Mouse (Mus musculus) bone marrow, adult 2 months (tissue): ENCODE measurements around the gene Rnd1. TPM values are rescaled to one million over a fixed set of nuclear protein-coding genes. Genes with fewer than 3 reads are reported as not detected.

Experiments
- H3K27ac ChIP-seq: fragments of 200-500 bp; 2 replicates; pipeline ENCODE4 v1.5.1; 2012; ENCODE audit warnings: low read depth, mild to moderate bottlenecking, control low read depth, inconsistent platforms, low read length; ENCODE audit not compliant: control insufficient read depth, poor library complexity, insufficient read depth
- H3K4me1 ChIP-seq: fragments of 200-500 bp; 2 replicates; pipeline ENCODE4 v1.6.1; 2011; ENCODE audit warnings: low read length; ENCODE audit not compliant: control insufficient read depth, insufficient read depth
- H3K4me3 ChIP-seq: fragments of 200-500 bp; replicated peaks from 2 replicates; pipeline ENCODE3; 2011; ENCODE audit warnings: mild to moderate bottlenecking, low read depth, low read length, control low read depth; ENCODE audit not compliant: control insufficient read depth
- CTCF ChIP-seq: fragments of 200-500 bp; IDR thresholded peaks from 2 replicates; pipeline ENCODE4 v1.5.1; 2011; ENCODE audit warnings: low read length, control low read depth; ENCODE audit not compliant: control insufficient read depth, insufficient read depth
- POLR2A ChIP-seq: fragments of 200-500 bp; IDR thresholded peaks from 2 replicates; pipeline ENCODE4 v1.6.1; 2011; ENCODE audit warnings: low read depth, mild to moderate bottlenecking, control low read depth, low read length, borderline replicate concordance; ENCODE audit not compliant: control insufficient read depth
- WGBS: fragments of 180-500 bp; shearing (Covaris S2); methylation state at CpG from one replicate; pipeline ENCODE4 v1.1.7; 2018; 5-methylcytosine and 5-hydroxymethylcytosine counted together
- polyA plus RNA-seq: library from polyadenylated mRNA; stranded (reverse); fragments of >200 nt; gene quantifications from 2 replicates; pipeline ENCODE4 v1.2.4, GENCODE M21; 2011; ENCODE audit warnings: low replicate concordance; ENCODE audit not compliant: missing spikeins, insufficient read depth, insufficient read length

Gene Rnd1
- polyA plus RNA-seq, 1 experiment = 2.3 TPM

- no peaks in the 10 kb centered on the region for H3K4me1 ChIP-seq
- 31% methylated on average over 4 of the region's 4 CpGs for WGBS
- H3K4me3 ChIP-seq = no peak within 1 kb of the TSS
- TF ChIP-seq CTCF (no peak), POLR2A (no peak)
- no peak within 1 kb of the TSS for H3K27ac ChIP-seq
These were observed 46.7 kb downstream of the Rnd1 start, which contains the start of gene Cacnb3 for GRCm38 (mm10) chr15:98630540-98630939. Gene Cacnb3, plus strand, starts transcription at chr15:98630840.

DNA sequence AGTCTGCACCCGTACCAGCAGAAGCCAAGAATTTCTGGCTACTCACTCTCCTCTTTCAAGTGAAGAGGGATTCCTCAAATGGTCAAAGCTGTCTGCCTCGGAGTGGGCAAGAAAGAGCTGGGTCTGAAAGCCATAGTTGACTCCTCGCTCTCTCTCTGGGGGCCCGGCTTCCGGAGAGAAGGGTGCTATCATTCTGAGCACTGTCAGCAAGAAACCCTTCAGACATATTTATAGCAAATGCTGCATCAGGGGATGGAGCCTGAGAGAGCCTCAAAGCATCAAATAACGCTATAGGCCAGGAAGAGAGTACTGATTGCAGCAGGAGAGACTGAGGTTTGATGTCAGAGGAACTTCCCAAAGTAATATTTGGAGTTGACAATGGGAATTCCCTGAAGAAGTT, 47.8 kb downstream of the Rnd1 start:
- no peak for TF ChIP-seq POLR2A
- Histone ChIP-seq H3K4me1 (no peaks in the 10 kb centered on the region), H3K27ac (no peak overlapping the region), H3K4me3 (no peak overlapping the region)
- WGBS = 70% methylated on average over 6 of the region's 6 CpGs

- Histone ChIP-seq H3K27ac (no peak overlapping the region), H3K4me3 (no peak overlapping the region), H3K4me1 (no peaks in the 10 kb centered on the region)
- no peak for TF ChIP-seq CTCF
- TF ChIP-seq POLR2A = no peak
- 15% methylated on average over 20 of the region's 20 CpGs for WGBS
These were observed 48.5 kb downstream of the Rnd1 start for GRCm38 (mm10) chr15:98628589-98629254.

- no peak overlapping the region for H3K4me3 ChIP-seq
- H3K27ac ChIP-seq = no peak overlapping the region
- 73% methylated on average over 7 of the region's 7 CpGs for WGBS
- TF ChIP-seq POLR2A (no peak), CTCF (no peak)
- no peaks in the 10 kb centered on the region for H3K4me1 ChIP-seq
These were observed 50.6 kb downstream of the Rnd1 start for GRCm38 (mm10) chr15:98626487-98627212.

DNA sequence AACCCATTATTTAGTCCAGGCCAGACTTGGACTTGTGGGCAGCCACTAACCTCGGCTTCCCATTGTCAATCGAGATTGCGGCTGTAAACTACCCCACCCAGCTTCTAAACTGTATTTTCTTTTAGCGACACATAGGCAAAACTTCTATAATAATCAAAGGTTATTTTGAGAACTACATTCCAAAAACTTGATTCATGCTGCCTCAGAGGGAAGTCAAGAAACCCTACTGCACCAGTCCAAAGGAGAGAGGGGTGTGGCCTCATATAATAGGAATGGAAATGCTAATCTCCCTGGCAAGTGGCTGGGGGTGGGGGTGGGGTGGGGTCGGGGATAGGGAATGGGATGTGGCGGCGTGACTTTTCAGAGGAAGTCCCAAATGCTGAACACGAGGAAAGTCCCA, 51.2 kb downstream of the Rnd1 start:
- H3K4me1 ChIP-seq = no peaks in the 10 kb centered on the region
- no peak for TF ChIP-seq POLR2A
- no peak for TF ChIP-seq CTCF
- WGBS = 35% methylated on average over 8 of the region's 8 CpGs
- H3K27ac ChIP-seq = no peak overlapping the region
- H3K4me3 ChIP-seq = no peak overlapping the region

- TF ChIP-seq POLR2A (no peak), CTCF (no peak)
- WGBS = 45% methylated on average over 5 of the region's 5 CpGs
- H3K4me1 ChIP-seq = no peaks in the 10 kb centered on the region
- H3K4me3 ChIP-seq = no peak overlapping the region
- no peak overlapping the region for H3K27ac ChIP-seq
These were observed 53.9 kb downstream of the Rnd1 start for GRCm38 (mm10) chr15:98623361-98623821.

- Histone ChIP-seq H3K4me1 (no peaks in the 10 kb centered on the region), H3K4me3 (no peak overlapping the region), H3K27ac (no peak overlapping the region)
- WGBS = 39% methylated on average over 6 of the region's 6 CpGs
- TF ChIP-seq POLR2A (no peak), CTCF (no peak)
These were observed 54.5 kb downstream of the Rnd1 start for GRCm38 (mm10) chr15:98622721-98623120.

GRCm38 (mm10) chr15:98622199-98622598, 55.1 kb downstream of the Rnd1 start:
- no peak for TF ChIP-seq POLR2A
- TF ChIP-seq CTCF = no peak
- Histone ChIP-seq H3K27ac (no peak overlapping the region), H3K4me3 (no peak overlapping the region), H3K4me1 (no peaks in the 10 kb centered on the region)
- WGBS = 18% methylated on average over 7 of the region's 7 CpGs

DNA sequence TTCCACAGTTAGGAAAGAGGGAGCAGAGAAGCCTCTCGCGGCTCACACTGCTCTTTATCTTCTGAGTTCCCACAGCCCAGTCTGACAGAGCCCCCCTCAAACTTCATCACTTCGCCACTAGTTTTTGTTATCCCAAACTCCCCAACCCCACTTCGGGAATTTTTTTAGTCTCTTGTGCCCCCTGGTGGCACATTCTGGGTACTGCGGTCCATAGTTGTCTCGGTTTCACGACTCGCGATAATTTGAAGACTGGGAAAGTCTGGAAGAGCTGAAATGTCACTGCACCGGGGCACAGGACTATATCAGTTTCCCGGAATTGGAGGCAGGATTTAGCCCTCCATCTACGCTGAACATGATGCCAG, 60.1 kb downstream of the Rnd1 start:
- Histone ChIP-seq H3K27ac (no peak overlapping the region), H3K4me3 (no peak overlapping the region), H3K4me1 (no peaks in the 10 kb centered on the region)
- TF ChIP-seq POLR2A (no peak), CTCF (peak; percentile 66)
- WGBS = under 1% methylated on average over 12 of the region's 12 CpGs
